Mouse (Mus musculus): ENCODE data around the gene Sc5d. TPM values are rescaled to one million over a fixed set of nuclear protein-coding genes. Genes with fewer than 3 reads are reported as not detected.

Sc5d gene
- polyA plus RNA-seq, 1 experiment from 2014 or later = 60.7 TPM

DNA sequence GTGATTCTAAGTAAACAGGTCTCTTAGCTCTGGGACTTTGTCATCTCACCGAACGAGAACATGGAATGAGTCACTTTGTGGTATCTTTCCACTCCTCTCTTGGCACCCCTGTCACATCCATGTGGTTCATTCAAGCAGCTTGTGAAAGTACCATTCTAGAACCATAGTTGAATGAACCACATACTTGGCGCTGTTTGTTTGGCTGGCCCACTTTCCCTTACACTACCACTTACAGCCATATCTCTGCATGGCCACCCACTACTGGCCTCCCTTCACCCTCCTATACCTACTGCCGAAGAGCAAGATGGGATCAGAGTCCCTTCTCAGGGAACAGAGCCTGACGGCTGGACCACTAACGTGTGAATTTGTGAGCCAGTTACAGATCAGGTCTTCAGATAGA lies 54.4 kb downstream of the Sc5d start:
- 91% methylated on average over 6 of the region's 6 CpGs for WGBS
- no peaks in the 10 kb centered on the region for H3K9me3 ChIP-seq
- no peak overlapping the region for H3K4me3 ChIP-seq (replicated peaks)
- no peak overlapping the region for H3K4me2 ChIP-seq (replicated peaks)
- no peak overlapping the region for H3K9ac ChIP-seq (replicated peaks)
- H3K27ac ChIP-seq = no peak overlapping the region
- H3K36me3 ChIP-seq = no peaks in the 10 kb centered on the region
- ATAC-seq = no peak
- H3K4me1 ChIP-seq (replicated peaks) = 0 out of 2 replicates have a peak, but pooled peaks cover 3% of the 10 kb centered on the region
- no peaks in the 10 kb centered on the region for H3K27me3 ChIP-seq

DNA sequence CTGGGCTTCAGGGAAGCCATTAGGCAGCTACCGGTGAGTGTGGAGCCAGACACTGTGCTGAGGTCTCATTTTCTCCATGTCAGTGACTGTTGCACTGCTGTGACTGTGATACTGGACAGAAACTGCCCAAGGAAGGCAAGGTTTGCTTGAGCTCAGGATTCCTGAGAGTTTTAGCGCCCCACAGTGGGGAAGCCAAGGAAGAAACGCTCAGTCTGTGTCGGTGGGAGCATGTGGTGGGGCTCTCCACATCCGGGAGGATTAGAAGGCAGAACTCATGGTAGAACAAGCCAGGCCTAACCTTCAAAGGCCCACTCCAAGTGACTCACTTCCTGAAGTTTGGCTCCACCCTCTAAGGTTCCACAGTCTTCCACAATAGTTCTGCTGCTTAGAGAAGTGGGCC lies 55.6 kb downstream of the Sc5d start:
- Histone ChIP-seq H3K27me3 (no peaks in the 10 kb centered on the region), H3K4me1 (replicated peaks) (0 out of 2 replicates have a peak, but pooled peaks cover 3% of the 10 kb centered on the region), H3K36me3 (no peaks in the 10 kb centered on the region), H3K4me2 (replicated peaks) (no peak overlapping the region), H3K4me3 (replicated peaks) (no peak overlapping the region), H3K9me3 (no peaks in the 10 kb centered on the region), H3K27ac (no peak overlapping the region), H3K9ac (replicated peaks) (no peak overlapping the region)
- ATAC-seq = no peak
- WGBS = 38% methylated on average over 5 of the region's 5 CpGs

GRCm38 (mm10) chr9:42206750-42207149 lies 57.3 kb downstream of the Sc5d start:
- no peak for ATAC-seq
- no peaks in the 10 kb centered on the region for H3K9me3 ChIP-seq
- H3K36me3 ChIP-seq = no peaks in the 10 kb centered on the region
- H3K27me3 ChIP-seq = no peaks in the 10 kb centered on the region
- no peak overlapping the region for H3K9ac ChIP-seq (replicated peaks)
- no peak overlapping the region; the same call in 1 of the 2 replicates for H3K27ac ChIP-seq
- 84% methylated on average over 1 of the region's 1 CpGs for WGBS
- H3K4me1 ChIP-seq (replicated peaks) = 0 out of 2 replicates have a peak, but pooled peaks cover 3% of the 10 kb centered on the region
- no peak overlapping the region for H3K4me2 ChIP-seq (replicated peaks)
- H3K4me3 ChIP-seq (replicated peaks) = no peak overlapping the region

GRCm38 (mm10) chr9:42202271-42202670 lies 61.8 kb downstream of the Sc5d start:
- Histone ChIP-seq H3K4me2 (replicated peaks) (no peak overlapping the region), H3K36me3 (no peaks in the 10 kb centered on the region), H3K27me3 (no peaks in the 10 kb centered on the region), H3K27ac (no peak overlapping the region), H3K9me3 (no peaks in the 10 kb centered on the region), H3K9ac (replicated peaks) (no peak overlapping the region), H3K4me1 (replicated peaks) (0 out of 2 replicates have a peak, but pooled peaks cover 3% of the 10 kb centered on the region), H3K4me3 (replicated peaks) (no peak overlapping the region)
- no peak for ATAC-seq
- WGBS = 88% methylated on average over 5 of the region's 5 CpGs

Other genes with a start within 250 kb of the Sc5d start
- gene Sorl1, start 140.0 kb downstream of the Sc5d start, polyA plus RNA-seq (2015; fragmentation: Nextera tagmentation; extraction: Ambion mirVana) = 5.4 and 6.1 TPM in 2 replicates
- 0.27 and 0.34 TPM in 2 replicates for gene Tecta, start 135.7 kb upstream of the Sc5d start, polyA plus RNA-seq (2015; fragmentation: Nextera tagmentation; extraction: Ambion mirVana)
- gene Tbcel, start 243.6 kb upstream of the Sc5d start, polyA plus RNA-seq (2015; fragmentation: Nextera tagmentation; extraction: Ambion mirVana) = 4.5 and 5.2 TPM in 2 replicates